Mouse (Mus musculus): ENCODE measurements around the gene Rtp2. TPM values are rescaled to one million over a fixed set of nuclear protein-coding genes. Genes with fewer than 3 reads are reported as not detected.
"Not testable (repeated sequence)": the region's sequence is repeated elsewhere in the genome, so short reads cannot be mapped to it uniquely, and the experiment has no call there.

The Rtp2 gene
- total RNA-seq, 2 experiments from 2014 or later, result 0.40 to 0.48 TPM

DNA sequence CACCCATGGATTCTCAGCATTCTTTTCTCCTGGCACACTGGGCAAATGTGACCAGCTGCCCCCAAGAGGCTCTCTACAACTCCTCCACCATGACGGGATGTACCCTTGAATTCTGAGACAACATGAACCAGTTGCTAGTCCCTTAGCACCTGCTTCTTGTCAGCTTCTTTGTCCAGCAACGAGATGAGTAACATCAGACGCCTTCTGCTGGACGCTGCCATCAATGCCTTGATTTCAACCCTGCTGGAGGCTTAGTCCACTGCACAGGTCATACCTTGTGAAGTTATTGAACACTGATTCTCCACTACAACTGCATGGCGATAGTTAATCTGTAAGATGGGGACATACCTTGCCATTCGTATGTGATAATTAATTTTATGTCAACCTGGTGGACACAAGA, 15.5 kb upstream of the Rtp2 start:
- DNase-seq, result no peak

- DNase-seq, result no peak
Measured at GRCm38 (mm10) chr16:23944801-23945200, 12.6 kb upstream of the Rtp2 start.

- no peak for DNase-seq
Measured at GRCm38 (mm10) chr16:23934397-23934796, 2.2 kb upstream of the Rtp2 start.

DNA sequence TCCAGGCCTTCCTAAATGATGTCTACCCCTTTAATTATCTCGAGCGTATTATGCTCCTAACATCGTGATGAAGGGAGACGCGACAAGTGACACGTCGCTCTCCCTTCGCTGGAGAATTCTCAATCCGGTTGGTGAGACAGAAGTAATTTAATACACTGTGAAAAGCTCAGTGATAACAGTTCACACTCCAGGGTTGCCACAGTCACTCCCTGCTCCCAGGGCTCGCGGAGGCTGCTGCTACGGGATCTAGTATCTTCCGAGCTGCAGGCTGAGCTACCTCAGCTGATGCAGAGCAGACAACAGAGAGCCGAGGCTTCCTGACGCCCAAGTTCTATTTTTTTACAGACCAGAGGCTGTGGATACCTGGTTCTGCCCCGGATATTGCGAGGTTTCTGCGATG, 919 bp downstream of the Rtp2 start:
- DNase-seq, result no peak

DNA sequence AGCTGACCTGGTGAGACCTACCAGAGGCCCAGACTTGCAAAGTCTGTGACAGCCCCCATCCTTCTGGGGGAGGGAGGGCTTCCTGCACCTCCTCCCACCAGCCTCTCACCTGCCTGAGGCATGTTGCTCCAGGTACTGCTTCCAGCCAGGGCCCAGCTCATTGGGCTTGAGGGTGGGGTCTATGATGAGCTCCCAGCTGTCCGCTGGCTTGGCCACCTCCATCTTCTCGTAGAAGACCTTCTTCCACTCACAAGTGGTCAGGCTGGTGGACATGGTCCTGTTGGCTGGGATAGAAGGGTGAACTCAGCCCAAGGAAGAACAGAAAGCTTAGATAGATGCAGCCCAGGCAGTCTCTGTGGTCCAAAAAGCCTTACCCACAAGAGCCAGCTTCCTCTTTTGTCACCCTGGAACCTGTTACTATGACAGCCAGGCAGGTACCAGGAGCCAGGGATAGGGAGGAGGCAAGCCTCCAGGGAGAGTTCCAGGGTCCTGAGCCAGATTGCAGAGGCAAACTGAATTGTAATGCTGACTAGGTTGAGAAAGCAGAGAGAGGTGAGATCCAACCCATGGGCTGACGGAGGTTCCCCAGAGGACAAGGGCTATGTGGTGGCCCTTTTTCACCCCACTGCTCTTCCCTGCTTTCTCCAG, 1.6 kb downstream of the Rtp2 start:
- no peak for DNase-seq

DNA sequence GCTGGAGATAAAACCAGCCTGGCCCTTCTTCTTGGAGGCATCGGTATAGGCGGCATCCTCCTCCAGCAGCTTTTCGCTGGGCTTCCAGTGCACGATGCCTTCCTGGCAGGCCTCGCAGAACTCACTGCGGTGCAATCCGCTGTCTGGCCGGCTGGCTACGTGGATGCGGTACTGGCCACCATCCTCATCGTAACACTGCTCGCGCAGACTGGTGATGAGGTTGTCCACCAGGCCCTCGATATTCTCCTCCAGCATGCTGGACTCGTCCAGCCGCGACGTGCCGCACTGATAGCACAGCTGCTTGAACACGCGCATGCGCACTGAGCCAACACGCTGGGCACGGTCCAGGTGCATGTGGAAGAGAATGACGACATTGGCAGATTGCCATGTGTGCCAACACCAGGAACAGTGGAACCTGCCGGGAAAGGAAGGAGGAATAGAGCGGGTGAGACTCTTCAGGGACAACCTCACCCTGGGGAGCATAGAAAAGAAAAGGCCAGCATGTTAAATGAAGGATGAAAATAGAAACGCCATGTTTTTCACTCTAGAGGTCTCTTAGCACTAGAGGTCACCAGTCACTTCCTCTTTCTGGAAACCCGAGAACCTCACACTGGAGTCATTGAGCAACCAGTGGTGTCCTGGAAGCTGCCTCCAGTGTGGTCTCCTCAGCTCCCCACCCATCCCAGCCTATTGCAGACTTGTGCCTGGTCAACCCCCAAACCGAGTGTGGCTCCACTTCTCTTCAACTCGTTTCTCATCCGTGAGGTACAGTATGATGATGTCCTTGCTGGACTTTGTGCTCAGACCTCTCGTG, 4.7 kb downstream of the Rtp2 start:
- no peak for DNase-seq

GRCm38 (mm10) chr16:23922906-23923305, 9.3 kb downstream of the Rtp2 start:
- DNase-seq, result no peak

- no peak for DNase-seq
Measured at GRCm38 (mm10) chr16:23921697-23922096, 10.5 kb downstream of the Rtp2 start.

GRCm38 (mm10) chr16:23919418-23919817, 12.8 kb downstream of the Rtp2 start:
- no peak for DNase-seq

- DNase-seq, result no peak
Measured at GRCm38 (mm10) chr16:23913401-23913800, 18.8 kb downstream of the Rtp2 start.

DNA sequence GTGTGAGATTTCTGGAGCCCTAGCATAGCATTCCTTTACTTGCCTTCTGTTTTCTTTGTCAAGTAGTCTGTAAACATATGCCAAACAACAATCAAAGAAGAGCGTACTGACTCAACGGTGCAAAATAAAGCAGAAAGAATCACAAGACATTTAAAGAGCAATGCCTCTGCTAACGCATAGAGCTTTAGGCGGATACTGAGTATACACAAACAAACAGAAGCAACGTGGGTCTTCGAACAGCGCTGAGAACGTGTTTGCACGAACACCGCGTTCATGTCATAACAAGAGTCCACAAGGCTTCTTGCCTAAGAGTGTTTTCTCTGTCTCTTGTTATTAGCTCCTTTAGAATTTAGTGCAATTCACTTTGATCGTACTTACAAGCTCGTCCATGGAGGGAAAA, 19.5 kb downstream of the Rtp2 start:
- no peak for DNase-seq

DNA sequence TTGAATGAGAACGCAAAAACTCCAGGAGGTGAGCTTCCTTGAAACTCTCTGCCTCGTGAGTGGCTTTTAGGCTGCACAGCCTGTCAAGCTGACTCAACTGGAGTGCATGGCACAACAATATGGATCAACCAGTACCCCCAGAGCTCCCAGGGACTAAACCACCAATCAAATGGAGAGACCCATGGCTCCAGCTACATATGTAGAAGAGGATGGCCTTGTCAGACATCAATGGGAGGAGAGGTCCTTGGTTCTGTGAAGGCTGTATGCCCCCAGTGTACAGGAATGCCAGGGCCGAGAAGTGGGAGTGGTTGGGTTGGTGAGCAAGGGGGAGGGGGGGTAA, 23.2 kb downstream of the Rtp2 start:
- not testable (repeated sequence) for DNase-seq

DNA sequence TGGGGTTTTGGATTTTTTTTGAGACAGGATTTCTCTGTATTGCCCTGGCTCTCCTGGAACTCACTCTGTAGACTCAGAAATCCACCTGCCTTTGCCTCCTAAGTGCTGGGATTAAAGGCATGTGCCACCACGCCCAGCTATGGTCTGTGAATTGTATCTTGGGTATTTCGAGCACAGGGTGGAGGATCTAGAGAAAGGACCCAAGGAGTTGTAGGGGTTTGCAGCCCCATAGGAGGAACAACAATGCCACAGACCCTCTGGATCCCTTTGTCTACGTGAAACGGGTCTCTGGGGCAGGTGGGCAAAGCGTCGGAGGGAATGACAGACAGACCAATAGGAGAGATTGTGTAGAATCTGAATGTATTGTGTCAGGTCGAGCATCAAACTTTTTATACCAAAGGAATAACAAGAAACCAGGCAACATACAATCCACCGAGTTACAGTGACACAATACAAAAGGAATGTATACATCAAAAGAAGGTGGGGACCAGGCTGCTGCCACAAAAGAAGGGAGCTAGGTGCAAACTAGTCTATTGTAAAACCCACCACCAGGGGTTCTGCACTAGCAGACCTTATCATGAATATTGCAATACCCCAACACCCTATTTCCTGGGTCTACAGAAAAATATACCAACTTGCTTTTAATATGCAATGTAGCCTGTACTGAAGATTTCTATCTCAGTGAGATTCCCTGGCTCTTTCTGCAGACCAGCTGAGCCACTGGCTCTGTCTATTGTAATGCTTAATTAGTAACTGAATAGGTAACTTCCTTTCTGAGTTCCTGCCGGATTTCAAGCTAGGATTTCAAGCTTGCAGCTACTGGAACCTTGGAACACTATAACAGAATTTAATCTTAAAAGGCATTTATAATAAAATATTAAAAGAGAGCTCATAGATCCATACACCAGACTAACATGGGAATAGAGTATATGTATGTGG, 23.8 kb downstream of the Rtp2 start:
- not testable (repeated sequence) for DNase-seq

DNA sequence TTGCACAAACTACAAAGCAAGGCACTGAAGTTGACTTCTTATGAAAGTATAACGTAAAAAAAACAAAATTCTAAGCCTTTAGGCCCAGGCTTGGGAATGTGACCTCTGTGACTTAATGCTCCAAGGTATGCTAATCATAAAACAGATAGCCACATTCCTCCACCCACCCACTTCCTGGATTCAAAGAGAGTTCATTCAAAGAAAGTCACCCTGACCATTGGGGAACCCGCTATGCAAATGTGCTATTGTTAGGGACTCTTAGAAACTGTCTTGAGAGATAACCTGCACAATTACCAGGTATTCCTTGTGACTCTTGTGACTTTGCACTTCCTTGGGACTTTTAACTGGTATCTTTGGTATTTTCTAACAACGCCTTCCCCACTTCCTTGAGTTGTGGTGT, 25.6 kb downstream of the Rtp2 start:
- DNase-seq, result not testable (repeated sequence)

- no peak for DNase-seq
Measured at GRCm38 (mm10) chr16:23901411-23901810, 30.8 kb downstream of the Rtp2 start.

DNA sequence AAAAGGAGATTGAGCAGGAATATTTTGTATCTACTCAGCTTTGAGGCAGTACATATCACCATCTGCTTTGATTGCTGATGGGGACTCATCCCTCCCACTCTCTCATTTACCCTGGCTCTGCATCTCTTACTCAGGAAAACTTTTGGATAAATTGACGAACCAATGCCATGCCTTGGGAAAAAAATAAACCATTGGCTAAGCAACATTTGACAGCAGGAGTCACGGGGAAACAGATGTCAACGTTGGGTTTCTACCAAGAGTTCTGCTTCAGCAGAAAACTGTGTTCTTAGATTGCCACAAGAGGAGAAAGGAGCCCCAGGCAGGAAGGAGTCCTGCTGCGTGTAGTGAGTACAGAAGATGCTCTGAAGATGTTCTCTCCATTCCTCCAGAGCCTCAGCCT, 32.1 kb downstream of the Rtp2 start:
- DNase-seq, result peak; percentile 42 to 45

DNA sequence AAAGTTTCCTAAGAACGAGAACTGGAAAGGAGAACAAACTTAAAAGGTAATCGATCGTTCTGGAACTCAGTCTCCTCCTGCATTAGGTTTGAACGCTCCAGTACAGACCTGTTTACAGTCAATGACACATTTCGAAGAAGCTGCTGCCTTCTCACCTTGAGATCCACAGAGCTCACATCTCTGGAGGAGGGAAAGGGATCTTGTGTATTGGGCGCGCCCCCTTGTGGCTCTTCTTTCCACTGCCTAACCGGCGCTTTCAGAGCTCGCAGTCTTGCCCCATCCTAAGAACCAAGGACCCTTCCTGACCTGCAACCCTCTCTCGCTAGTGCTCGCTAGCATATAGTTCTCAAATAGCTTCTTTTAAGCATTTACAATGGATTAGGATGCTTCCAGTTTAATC, 33.4 kb downstream of the Rtp2 start:
- DNase-seq, result peak; percentile 74 to 77

- DNase-seq, result peak; percentile 70 to 73
Measured at GRCm38 (mm10) chr16:23897984-23898586, 34.1 kb downstream of the Rtp2 start.

- DNase-seq, result no peak
Measured at GRCm38 (mm10) chr16:23897486-23897885, 34.7 kb downstream of the Rtp2 start.

DNA sequence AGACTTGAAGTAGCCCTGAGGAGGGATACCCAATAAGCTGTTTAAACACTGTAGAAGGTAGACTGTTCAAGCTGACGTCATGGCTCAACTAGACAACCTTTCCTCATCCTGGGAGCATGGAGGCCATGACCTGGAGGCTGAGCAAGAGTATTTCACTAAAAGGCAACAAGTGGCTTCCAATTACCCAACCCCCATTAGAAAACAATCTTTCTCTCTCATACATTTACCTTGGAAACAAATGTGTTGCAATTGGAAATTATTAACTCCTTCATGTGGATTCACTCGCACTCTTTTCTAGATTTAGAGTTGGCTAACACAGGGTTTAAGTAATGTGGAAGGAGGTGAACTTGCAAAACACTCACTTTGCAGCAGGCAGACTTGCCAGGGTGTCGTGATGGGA, 37.1 kb downstream of the Rtp2 start:
- no peak for DNase-seq

DNA sequence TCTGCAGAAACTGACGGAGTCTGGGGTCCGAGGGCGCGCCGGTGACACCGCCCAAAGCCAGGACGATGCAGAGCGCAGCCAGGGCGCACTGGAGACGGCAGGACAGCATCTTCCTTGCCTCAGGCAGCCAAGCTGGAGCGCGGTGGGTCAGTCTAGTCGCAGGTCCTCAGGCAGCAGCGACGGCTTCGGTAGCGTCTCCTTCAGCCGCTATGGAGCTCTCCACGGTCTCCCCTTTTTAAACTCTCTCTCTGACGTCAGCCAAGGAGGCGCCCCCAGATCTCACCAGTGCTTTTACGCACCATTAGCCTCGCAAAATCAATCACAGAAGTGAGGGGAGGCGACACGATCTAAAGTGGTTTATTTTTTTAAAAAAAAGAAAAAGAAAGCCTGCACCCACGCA, 41.6 kb downstream of the Rtp2 start, which contains the start of gene Sst:
Sst (minus strand) TSS at position 323 of the 400 bp plus-strand sequence.
- DNase-seq, result no peak

DNA sequence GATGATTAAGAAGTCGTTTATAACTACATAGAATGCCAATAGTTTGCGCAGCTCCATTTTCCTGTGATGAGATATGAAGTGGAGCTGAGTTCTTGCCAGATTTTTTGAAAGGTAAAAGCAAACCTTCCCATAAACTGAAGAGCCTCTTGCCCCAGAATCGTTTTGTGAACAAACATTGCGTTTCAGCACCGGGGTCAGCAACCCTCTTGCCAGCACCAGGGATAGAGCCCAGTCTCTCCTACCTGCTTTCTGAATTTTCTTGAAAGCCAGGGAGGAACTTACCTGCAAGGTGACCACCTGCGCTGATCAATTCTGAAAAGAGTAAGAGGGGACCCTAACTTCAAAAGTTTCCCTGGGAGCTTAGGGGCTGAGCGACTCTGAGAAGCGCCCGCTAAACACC, 42.0 kb downstream of the Rtp2 start:
- DNase-seq, result no peak

Measured in layer of hippocampus, postnatal 36 days (tissue).